Mouse (Mus musculus) MEL (cell line): ENCODE results near the gene Btbd11. TPM values are rescaled to one million over a fixed set of nuclear protein-coding genes. Genes with fewer than 3 reads are reported as not detected.

Experiments
- DNase-seq: peaks from one replicate; pipeline ENCODE4 v3.0.0; 2011; ENCODE audit warnings: low read depth, low spot score
- H3K27ac ChIP-seq: 2 replicates; pipeline ENCODE4 v1.5.1; 2012; ENCODE audit warnings: low read depth, mild to moderate bottlenecking, control low read depth, low read length, moderate library complexity; ENCODE audit not compliant: control insufficient read depth
- H3K27me3 ChIP-seq, 2 experiments: fragments of 150-350 bp in 1 of 2; sonication (generic) in 1 of 2; 2 replicates each; pipeline ENCODE4 v1.6.1; 2012; ENCODE audit warnings: low read length in 2 of 2, mild to moderate bottlenecking in 2 of 2, improper control_type of control experiment in 1 of 2, moderate library complexity in 1 of 2; ENCODE audit not compliant: insufficient read depth in 2 of 2, control insufficient read depth in 1 of 2
- H3K36me3 ChIP-seq, 2 experiments: 2 replicates each; pipeline ENCODE4 v1.6.1; 2012 to 2014; ENCODE audit warnings: low read length in 2 of 2, improper control_type of control experiment in 1 of 2, inconsistent platforms in 1 of 2, mild to moderate bottlenecking in 1 of 2; ENCODE audit not compliant: insufficient read depth in 2 of 2, control insufficient read depth in 1 of 2
- H3K4me1 ChIP-seq, 2 experiments: fragments of 150-350 bp in 1 of 2; sonication (generic) in 1 of 2; 2 replicates each; pipeline ENCODE4 v1.6.1; 2012; ENCODE audit warnings: low read length in 2 of 2, improper control_type of control experiment in 1 of 2, mild to moderate bottlenecking in 1 of 2; ENCODE audit not compliant: insufficient read depth in 2 of 2, control insufficient read depth in 1 of 2
- H3K4me3 ChIP-seq, 2 experiments: fragments of 150-350 bp in 1 of 2; sonication (generic) in 1 of 2; 2 replicates each; pipeline ENCODE4 v1.5.1; 2012; ENCODE audit warnings: low read depth in 2 of 2, low read length in 2 of 2, mild to moderate bottlenecking in 2 of 2, moderate library complexity in 2 of 2, control low read depth in 1 of 2, improper control_type of control experiment in 1 of 2; ENCODE audit not compliant: control insufficient read depth in 1 of 2, insufficient read depth in 1 of 2
- H3K79me2 ChIP-seq: 2 replicates; pipeline ENCODE4 v1.6.1; 2012; ENCODE audit warnings: mild to moderate bottlenecking, low read length, moderate library complexity; ENCODE audit not compliant: control insufficient read depth, poor library complexity, insufficient read depth
- H3K9ac ChIP-seq: 2 replicates; pipeline ENCODE4 v1.6.1; 2012; ENCODE audit warnings: low read depth, mild to moderate bottlenecking, control low read depth, low read length, moderate library complexity; ENCODE audit not compliant: control insufficient read depth, poor library complexity, severe bottlenecking
- H3K9me3 ChIP-seq: fragments of 150-350 bp; sonication (generic); replicated peaks from 2 replicates; pipeline ENCODE4 v1.6.1; 2012; ENCODE audit warnings: mild to moderate bottlenecking, low read length, improper control_type of control experiment, moderate library complexity; ENCODE audit not compliant: insufficient read depth
- BHLHE40 ChIP-seq: IDR thresholded peaks from 2 replicates; pipeline ENCODE4 v1.6.1; 2012; ENCODE audit warnings: low read depth, mild to moderate bottlenecking, inconsistent platforms, low read length, improper control_type of control experiment, borderline replicate concordance
- E2F4 ChIP-seq: IDR thresholded peaks from 2 replicates; pipeline ENCODE4 v1.6.1; 2011; ENCODE audit warnings: low read depth, low read length, improper control_type of control experiment, borderline replicate concordance
- EP300 ChIP-seq, 2 experiments: IDR thresholded peaks; 2 replicates each; pipeline ENCODE4 v1.6.1; 2011; ENCODE audit warnings: improper control_type of control experiment in 2 of 2, low read length in 2 of 2, low read depth in 1 of 2, mild to moderate bottlenecking in 1 of 2
- GABPA ChIP-seq: IDR thresholded peaks from 2 replicates; pipeline ENCODE4 v1.6.1; 2012; ENCODE audit warnings: low read depth, mild to moderate bottlenecking, inconsistent platforms, low read length, improper control_type of control experiment, moderate library complexity
- HCFC1 ChIP-seq: IDR thresholded peaks from 2 replicates; pipeline ENCODE4 v1.6.1; 2012; ENCODE audit warnings: low read depth, mild to moderate bottlenecking, inconsistent platforms, low read length, improper control_type of control experiment, moderate library complexity
- MAFK ChIP-seq: IDR thresholded peaks from 2 replicates; pipeline ENCODE4 v1.6.1; 2011; ENCODE audit warnings: low read depth, mild to moderate bottlenecking, low read length, improper control_type of control experiment, borderline replicate concordance
- MXI1 ChIP-seq: IDR thresholded peaks from 2 replicates; pipeline ENCODE4 v1.6.1; 2011; ENCODE audit warnings: mild to moderate bottlenecking, low read depth, low read length, improper control_type of control experiment
- RAD21 ChIP-seq: IDR thresholded peaks from 2 replicates; pipeline ENCODE4 v1.6.1; 2011; ENCODE audit warnings: mild to moderate bottlenecking, low read depth, low read length, improper control_type of control experiment
- RCOR1 ChIP-seq: IDR thresholded peaks from 2 replicates; pipeline ENCODE4 v1.6.1; 2012; ENCODE audit warnings: low read depth, mild to moderate bottlenecking, inconsistent platforms, low read length, improper control_type of control experiment
- SMC3 ChIP-seq: IDR thresholded peaks from 2 replicates; pipeline ENCODE4 v1.6.1; 2011; ENCODE audit warnings: low read depth, low read length, improper control_type of control experiment
- UBTF ChIP-seq: IDR thresholded peaks from 2 replicates; pipeline ENCODE4 v1.6.1; 2012; ENCODE audit warnings: low read depth, mild to moderate bottlenecking, inconsistent platforms, low read length, improper control_type of control experiment, moderate library complexity, borderline replicate concordance; ENCODE audit not compliant: insufficient read depth
- ZC3H11A ChIP-seq: IDR thresholded peaks from 2 replicates; pipeline ENCODE4 v1.6.1; 2012; ENCODE audit warnings: low read depth, mild to moderate bottlenecking, inconsistent platforms, low read length, improper control_type of control experiment
- ZKSCAN1 ChIP-seq: IDR thresholded peaks from 2 replicates; pipeline ENCODE4 v1.6.1; 2012; ENCODE audit warnings: low read depth, mild to moderate bottlenecking, inconsistent platforms, low read length, improper control_type of control experiment, moderate library complexity
- polyA plus RNA-seq, 2 experiments: library from polyadenylated mRNA; stranded (reverse) in 1 of 2; unstranded in 1 of 2; fragments of >175 nt in 1 of 2; fragments of >200 nt in 1 of 2; gene quantifications; 2 replicates each; pipeline versions ENCODE4 v1.2.1 to v1.2.4; 2012; ENCODE audit warnings: low replicate concordance in 2 of 2, low read depth in 1 of 2; ENCODE audit not compliant: insufficient read length in 2 of 2, insufficient read depth in 1 of 2, missing spikeins in 1 of 2
- total RNA-seq: library from RNA; depleted of rRNA; stranded (reverse); fragments of 300-350 nt; gene quantifications from 2 replicates; pipeline ENCODE4 v1.2.3, GENCODE M21; 2012

The Btbd11 gene
- total and polyA plus RNA-seq, 3 experiments: not detected

GRCm38 (mm10) chr10:85465516-85466408 lies 79.1 kb downstream of the Btbd11 start:
- Histone ChIP-seq H3K9me3 (no peaks in the 10 kb centered on the region), H3K27me3 (no peaks in the 10 kb centered on the region), H3K4me1 (no peaks in the 10 kb centered on the region), H3K36me3 (no peaks in the 10 kb centered on the region), H3K79me2 (no peaks in the 10 kb centered on the region), H3K4me3 (no peak overlapping the region), H3K9ac (no peak overlapping the region), H3K27ac (no peak overlapping the region)
- no peak for DNase-seq
- TF ChIP-seq MXI1 (no peak), RAD21 (no peak), GABPA (no peak), RCOR1 (no peak)

GRCm38 (mm10) chr10:85466409-85466761 lies 79.8 kb downstream of the Btbd11 start:
- Histone ChIP-seq H3K4me3 (no peak overlapping the region), H3K27ac (no peak overlapping the region), H3K4me1 (no peaks in the 10 kb centered on the region), H3K79me2 (no peaks in the 10 kb centered on the region), H3K27me3 (no peaks in the 10 kb centered on the region), H3K9me3 (no peaks in the 10 kb centered on the region), H3K36me3 (no peaks in the 10 kb centered on the region), H3K9ac (no peak overlapping the region)
- no peak for DNase-seq
- TF ChIP-seq HCFC1 (no peak), SMC3 (no peak), RAD21 (no peak), MAFK (no peak), GABPA (no peak)

DNA sequence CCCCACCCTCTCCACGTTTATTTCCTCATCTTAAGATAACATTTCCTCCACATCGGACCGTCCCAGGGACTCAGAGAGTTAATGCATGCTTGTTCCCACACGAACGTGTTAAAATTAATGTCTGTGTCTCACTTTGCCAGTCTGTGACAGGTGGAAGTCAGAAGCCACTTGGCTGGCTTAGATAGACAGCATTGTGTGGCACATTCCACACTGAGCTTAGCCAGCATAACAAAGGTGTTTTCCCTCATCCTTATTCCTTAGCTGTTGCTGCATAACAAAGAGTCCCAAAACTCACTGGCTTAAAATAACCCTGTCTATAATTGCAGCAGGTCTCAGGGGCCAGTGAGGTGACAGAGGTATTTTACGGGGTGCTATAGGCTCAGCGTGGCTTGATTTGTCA lies 80.8 kb downstream of the Btbd11 start:
- no peak for TF ChIP-seq EP300 (IDR thresholded peaks at IDR 0.05; ENCODE audit: low read depth in 1 of 2, low read length in 2 of 2)
- TF ChIP-seq RAD21: no peak
- TF ChIP-seq E2F4: no peak
- TF ChIP-seq ZC3H11A: no peak
- TF ChIP-seq GABPA: no peak
- no peak for TF ChIP-seq UBTF
- TF ChIP-seq ZKSCAN1: no peak
- no peak for TF ChIP-seq BHLHE40
- no peaks in the 10 kb centered on the region for H3K36me3 ChIP-seq
- no peak for DNase-seq
- no peak overlapping the region for H3K9ac ChIP-seq
- H3K79me2 ChIP-seq: no peaks in the 10 kb centered on the region
- H3K4me1 ChIP-seq: no peaks in the 10 kb centered on the region
- no peaks in the 10 kb centered on the region for H3K27me3 ChIP-seq
- H3K9me3 ChIP-seq: no peaks in the 10 kb centered on the region
- H3K4me3 ChIP-seq: no peak overlapping the region
- no peak overlapping the region for H3K27ac ChIP-seq
